Mouse (Mus musculus) cerebellum, postnatal 10 days (tissue): ENCODE measurements around the gene Snx19.

Source experiments
- DNase-seq, 2 experiments: peaks; one replicate each; pipeline ENCODE4 v3.0.0; 2021; ENCODE audit warnings: mixed read lengths in 2 of 2

The Snx19 gene

DNA sequence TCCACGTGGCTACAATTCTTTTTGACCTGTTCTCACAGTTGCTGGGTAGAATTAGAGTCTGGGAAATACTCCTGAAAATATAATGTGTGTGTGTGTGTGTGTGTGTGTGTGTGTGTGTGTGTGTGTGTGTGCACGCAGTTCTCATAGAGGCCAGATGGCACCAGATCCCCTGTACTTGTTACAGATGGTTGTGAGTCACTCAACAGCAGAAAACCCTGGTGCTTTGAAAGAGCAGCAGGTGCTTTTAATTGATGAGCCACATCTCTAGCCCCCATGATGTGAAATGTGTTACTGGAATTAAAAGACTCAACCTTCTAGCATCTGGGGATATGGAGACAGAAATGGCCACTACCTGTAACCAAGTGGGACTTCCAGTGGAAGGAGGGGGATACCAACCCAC lies 58.3 kb downstream of the Snx19 start:
- DNase-seq, result no peak

DNA sequence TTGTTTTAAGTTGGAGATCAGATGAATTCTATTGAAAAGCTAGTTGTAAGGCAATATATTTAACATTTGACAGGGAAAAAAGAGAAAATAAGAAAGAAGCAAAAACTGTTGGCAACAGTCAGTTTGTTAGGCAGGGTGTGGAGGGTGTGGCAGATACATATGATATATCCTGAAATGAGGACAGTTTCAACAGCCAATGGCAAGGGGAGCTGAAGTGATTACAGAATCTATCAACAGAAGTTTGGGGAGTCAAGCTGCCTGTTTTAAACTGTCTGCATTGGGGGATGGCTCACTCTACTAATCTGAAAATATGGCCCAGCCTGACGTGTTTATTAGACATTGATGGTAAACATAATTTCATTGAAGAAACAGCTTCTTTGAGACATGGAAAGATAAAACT lies 61.5 kb downstream of the Snx19 start:
- no peak for DNase-seq

GRCm38 (mm10) chr9:30494446-30494845 lies 67.5 kb downstream of the Snx19 start:
- peak; percentile 43 to 44 for DNase-seq

DNA sequence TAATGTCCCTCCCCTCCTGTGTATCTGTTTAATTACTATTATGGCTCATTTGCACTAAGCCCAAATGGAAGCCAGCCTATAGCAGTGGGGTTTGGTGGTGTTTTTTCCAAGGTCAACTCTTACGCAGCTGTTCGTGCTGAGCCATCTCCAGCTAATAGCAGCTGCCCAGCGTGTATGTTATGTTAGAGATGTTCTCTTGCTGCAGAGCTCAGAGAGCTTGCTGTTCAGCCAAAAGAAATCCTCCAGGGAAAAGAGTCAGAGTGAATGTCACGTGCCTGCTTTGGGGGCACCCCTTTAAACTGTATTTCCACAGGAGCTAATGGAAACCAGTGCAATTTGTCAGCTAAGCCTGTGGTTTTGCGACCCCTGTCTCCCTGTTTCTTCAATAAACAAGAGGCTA lies 82.1 kb downstream of the Snx19 start:
- no peak for DNase-seq

DNA sequence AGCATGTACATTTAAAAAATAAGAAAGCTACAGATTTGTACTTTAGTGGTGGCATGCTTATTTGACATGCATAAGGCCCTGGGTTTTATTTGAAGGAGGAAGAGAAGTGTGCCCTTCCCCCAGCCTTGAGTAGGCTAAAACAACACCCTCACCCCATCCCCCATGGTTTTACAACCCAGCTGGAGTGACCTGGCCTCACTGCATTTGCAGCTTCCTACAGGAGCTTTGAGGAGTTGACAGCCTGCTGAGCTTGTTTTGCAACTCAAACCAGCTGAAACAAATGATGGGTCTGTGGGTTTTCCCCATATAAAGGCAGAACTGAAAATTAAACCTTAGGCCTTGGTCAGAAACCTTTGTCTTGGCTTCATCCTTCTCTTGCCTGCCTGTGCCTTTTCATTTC lies 89.0 kb downstream of the Snx19 start:
- no peak for DNase-seq
